Mouse (Mus musculus): Measurements from ENCODE around the gene Clock.

DNA sequence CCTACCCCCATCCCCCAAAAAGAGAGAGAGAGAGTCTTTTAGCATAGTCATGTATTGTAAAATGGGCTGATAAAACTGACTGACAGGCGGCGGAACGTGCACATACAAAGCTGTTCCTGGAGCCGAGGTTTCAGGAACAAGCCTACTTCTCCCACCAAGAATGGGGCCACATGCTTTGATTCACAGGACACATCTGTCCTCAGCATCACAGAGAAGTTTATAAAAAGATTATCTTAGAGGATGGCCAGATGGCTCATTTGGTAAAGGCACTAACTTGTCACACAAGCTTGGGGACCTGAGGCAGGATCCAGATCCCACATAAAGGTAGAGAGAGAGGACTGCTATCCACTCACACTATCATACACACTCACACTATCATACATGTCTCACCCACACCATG is 20.5 kb upstream of the Clock start:
- TF ChIP-seq CTCF (IDR thresholded peaks at IDR 0.05; ENCODE audit: low read depth) (no peak), EP300 (IDR thresholded peaks at IDR 0.05; ENCODE audit: low read depth) (no peak)

All from liver, embryonic 14.5 days (tissue).